Mouse (Mus musculus) myocyte (in vitro differentiated cells): ENCODE measurements around the gene Nmb.
"Not testable (repeated sequence)": the region's sequence is repeated elsewhere in the genome, so short reads cannot be mapped to it uniquely, and the experiment has no call there.

Source experiments
- MAX ChIP-seq: IDR thresholded peaks from one replicate; pipeline ENCODE4 v1.6.1; 2011; ENCODE audit warnings: low read depth, mild to moderate bottlenecking, control low read depth
- MYOD1 ChIP-seq, 3 experiments: IDR thresholded peaks; one replicate each; pipeline ENCODE4 v1.6.1; 2011; ENCODE audit warnings: control low read depth in 2 of 3, low read depth in 2 of 3, mild to moderate bottlenecking in 2 of 3, moderate library complexity in 1 of 3; ENCODE audit not compliant: insufficient read length in 2 of 3, control insufficient read depth in 1 of 3
- MYOG ChIP-seq, 3 experiments: IDR thresholded peaks; one replicate each; pipeline ENCODE4 v1.6.1; 2011; ENCODE audit warnings: control low read depth in 2 of 3, low read depth in 2 of 3, mild to moderate bottlenecking in 2 of 3; ENCODE audit not compliant: insufficient read length in 2 of 3, control insufficient read depth in 1 of 3, insufficient read depth in 1 of 3
- POLR2A ChIP-seq: IDR thresholded peaks from one replicate; pipeline ENCODE4 v1.6.1; 2011; ENCODE audit warnings: low read depth, mild to moderate bottlenecking, control low read depth, moderate library complexity; ENCODE audit not compliant: insufficient read length
- POLR2AphosphoS2 ChIP-seq: IDR thresholded peaks from one replicate; pipeline ENCODE4 v1.6.1; 2011; ENCODE audit warnings: low read depth, control low read depth; ENCODE audit not compliant: insufficient read length
- TCF12 ChIP-seq: IDR thresholded peaks from one replicate; pipeline ENCODE4 v1.6.1; 2011; ENCODE audit warnings: mild to moderate bottlenecking, control low read depth; ENCODE audit not compliant: poor library complexity, insufficient read depth, severe bottlenecking
- TCF3 ChIP-seq: IDR thresholded peaks from one replicate; pipeline ENCODE4 v1.6.1; 2011; ENCODE audit warnings: low read depth, control low read depth; ENCODE audit not compliant: insufficient read length
- USF1 ChIP-seq: IDR thresholded peaks from one replicate; pipeline ENCODE4 v1.6.1; 2011; ENCODE audit warnings: low read depth, mild to moderate bottlenecking, control low read depth, moderate library complexity

DNA sequence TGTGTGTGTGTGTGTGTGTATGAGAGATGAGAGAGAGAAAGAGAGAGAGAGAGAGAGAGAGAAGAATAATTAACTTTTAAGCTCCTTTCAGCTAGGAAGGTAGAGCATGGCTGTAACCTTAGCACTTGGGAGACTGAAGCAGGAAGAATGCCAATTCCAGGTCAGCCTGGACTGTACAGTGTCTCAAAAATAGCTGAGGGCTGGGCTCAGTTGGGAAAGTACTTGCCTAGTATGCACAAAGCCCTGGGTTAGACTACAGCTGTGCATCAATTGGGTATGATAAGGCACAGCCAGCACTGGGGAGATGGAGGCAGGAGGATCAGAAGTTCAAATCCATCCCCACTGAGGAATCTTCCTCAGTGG, 32.4 kb upstream of the Nmb start:
- not testable (repeated sequence) for TF ChIP-seq POLR2A; MYOG (IDR thresholded peaks at IDR 0.05; ENCODE audit: control insufficient read depth in 1 of 3, insufficient read depth in 1 of 3, insufficient read length in 2 of 3, low read depth in 2 of 3); MYOD1 (IDR thresholded peaks at IDR 0.05; ENCODE audit: control insufficient read depth in 1 of 3, insufficient read length in 2 of 3, low read depth in 2 of 3); MAX; TCF12; POLR2AphosphoS2; TCF3; USF1
